Mouse (Mus musculus): Measurements from ENCODE around the gene Prune2. TPM values are rescaled to one million over a fixed set of nuclear protein-coding genes. Genes with fewer than 3 reads are reported as not detected.
A peak's percentile ranks its signal among the peaks of the same experiment; 100 is the strongest.

Gene Prune2
- polyA plus RNA-seq (2015; fragmentation: Nextera tagmentation; extraction: Ambion mirVana): 0.59 and 0.60 TPM in 2 replicates

GRCm38 (mm10) chr19:16955613-16956271 is at the start of gene Prune2:
Prune2 (plus strand) TSS chr19:16956118.
- peak; percentile 45 for DNase-seq (ENCODE audit: low spot score)

DNA sequence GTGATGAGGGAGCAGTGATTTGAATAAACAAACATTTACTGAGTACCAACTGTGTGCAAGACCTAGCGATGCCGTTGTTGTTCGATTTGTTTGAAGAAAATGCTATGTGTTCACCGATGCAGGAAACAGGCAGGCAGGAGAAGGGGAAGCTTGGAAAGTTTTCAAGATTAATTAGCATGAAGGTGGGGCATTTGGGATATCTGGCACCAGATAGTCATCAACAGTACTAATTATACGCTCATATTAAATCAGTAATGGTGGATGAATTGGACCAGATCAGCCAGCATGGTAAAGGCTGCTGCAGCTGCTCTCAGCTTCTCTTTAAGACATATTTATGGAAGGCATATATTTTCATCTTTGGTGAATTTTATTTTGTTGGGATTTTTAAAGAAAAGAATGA is 44.4 kb upstream of the Prune2 start:
- no peak for DNase-seq (ENCODE audit: low spot score)

DNA sequence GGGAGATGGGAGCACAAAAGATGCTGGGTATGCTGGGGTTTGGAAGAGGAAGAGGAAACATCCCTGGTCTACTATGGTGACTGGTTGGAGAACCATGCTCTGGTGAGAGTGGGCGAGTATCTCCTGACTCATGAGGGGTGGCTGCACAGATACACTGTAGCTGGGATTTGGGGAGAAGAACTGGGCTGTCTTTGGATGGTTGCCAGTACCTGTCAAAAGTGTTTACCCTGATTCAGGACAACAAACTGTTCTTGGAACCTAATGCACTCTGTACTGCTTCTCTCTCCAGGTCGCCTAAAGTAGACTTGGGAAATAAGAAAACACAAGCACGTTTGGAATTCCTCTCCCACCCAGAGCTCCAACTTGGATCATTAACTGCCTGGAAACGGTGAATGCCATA is 31.4 kb upstream of the Prune2 start:
- DNase-seq (ENCODE audit: low spot score): no peak

- DNase-seq (ENCODE audit: low spot score): no peak
These were observed 21.3 kb upstream of the Prune2 start for GRCm38 (mm10) chr19:16934664-16935063.

- no peak for DNase-seq (ENCODE audit: low spot score)
These were observed 7.1 kb upstream of the Prune2 start for GRCm38 (mm10) chr19:16948794-16949313.

DNA sequence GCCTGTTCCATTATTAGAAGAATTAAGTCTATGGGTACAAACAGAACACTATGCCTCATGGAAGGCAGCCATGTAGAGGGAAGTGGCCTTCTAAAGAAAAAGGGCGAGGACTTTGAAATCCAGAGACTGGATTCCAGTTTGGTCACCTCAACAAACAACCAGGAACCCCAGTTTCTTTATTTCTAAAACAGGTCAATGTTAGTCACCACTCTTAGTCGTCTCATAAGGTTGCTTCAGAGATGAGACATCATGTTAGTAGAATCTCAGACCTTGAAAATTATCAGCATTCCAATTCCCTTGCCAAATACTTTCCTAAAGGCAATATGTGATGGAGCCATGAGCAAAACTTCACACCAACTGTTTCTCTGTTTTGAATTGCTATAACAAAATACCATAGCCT is 6.6 kb upstream of the Prune2 start:
- DNase-seq (ENCODE audit: low spot score): no peak

GRCm38 (mm10) chr19:16950051-16950450 is 5.9 kb upstream of the Prune2 start:
- no peak for DNase-seq (ENCODE audit: low spot score)

GRCm38 (mm10) chr19:16950664-16951363 is 5.1 kb upstream of the Prune2 start:
- DNase-seq (ENCODE audit: low spot score): no peak

- DNase-seq (ENCODE audit: low spot score): no peak
These were observed 1.2 kb upstream of the Prune2 start for GRCm38 (mm10) chr19:16954736-16955135.

- no peak for DNase-seq (ENCODE audit: low spot score)
These were observed 696 bp upstream of the Prune2 start for GRCm38 (mm10) chr19:16955231-16955612.

DNA sequence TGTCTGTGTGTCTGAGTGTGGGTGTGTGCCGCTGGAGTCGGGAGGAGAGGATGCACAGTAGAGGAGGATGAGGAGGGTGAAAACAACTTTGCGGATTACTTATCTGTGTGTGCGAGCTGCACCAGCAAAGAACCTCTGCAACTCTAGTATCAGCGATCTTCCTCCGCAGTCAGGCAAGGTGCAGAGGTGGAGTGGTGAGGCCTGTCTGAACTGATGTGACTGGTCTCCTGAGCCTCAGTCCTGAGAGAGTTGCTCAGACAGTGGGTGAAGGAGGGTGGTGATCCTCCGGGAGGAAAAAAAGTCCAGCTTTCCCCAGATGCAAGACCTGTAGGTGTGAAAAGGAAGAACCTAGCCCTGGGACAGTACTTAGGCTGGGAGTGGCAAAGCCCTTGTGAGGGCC is 401 bp downstream of the Prune2 start:
- DNase-seq (ENCODE audit: low spot score): no peak

DNA sequence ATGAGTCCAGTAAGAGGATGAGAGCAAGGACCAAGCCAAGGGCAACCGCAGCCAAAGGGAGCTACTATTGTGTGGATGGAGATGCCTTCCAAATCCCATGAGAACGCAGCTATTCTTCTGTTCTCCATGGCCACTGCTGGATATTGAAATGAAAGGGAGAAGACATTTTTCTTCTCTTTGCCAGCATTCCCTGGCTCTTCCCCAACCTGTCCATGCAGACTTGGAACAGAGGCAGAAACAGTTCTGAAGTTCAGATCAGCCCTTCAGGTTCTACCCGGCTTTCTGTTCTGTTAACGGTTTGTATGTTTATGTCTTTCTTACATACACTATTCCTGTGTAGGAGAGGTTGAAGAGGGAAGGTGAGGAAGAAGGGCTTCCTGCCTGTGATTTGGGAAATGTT is 3.1 kb downstream of the Prune2 start:
- DNase-seq (ENCODE audit: low spot score): no peak

DNA sequence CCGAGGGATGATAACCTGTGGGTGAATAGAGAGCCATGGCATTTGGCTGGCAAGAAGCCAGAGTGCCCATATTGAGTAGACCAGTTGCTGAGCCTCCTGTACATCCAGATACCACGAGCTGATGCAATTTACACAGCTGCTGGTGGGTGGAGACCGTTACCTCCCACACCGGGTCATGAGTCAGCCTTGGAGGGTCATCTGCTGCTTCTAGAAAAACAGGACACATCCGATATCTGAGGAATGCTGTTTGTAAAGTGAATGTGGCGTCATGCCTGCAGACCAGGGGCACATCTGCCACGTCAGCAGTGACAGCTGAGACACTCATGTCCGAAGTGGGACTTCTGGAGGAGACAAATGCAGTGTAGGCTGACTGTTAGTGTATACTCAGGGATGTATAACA is 3.6 kb downstream of the Prune2 start:
- DNase-seq (ENCODE audit: low spot score): no peak

GRCm38 (mm10) chr19:16961036-16961435 is 5.1 kb downstream of the Prune2 start:
- no peak for DNase-seq (ENCODE audit: low spot score)

DNA sequence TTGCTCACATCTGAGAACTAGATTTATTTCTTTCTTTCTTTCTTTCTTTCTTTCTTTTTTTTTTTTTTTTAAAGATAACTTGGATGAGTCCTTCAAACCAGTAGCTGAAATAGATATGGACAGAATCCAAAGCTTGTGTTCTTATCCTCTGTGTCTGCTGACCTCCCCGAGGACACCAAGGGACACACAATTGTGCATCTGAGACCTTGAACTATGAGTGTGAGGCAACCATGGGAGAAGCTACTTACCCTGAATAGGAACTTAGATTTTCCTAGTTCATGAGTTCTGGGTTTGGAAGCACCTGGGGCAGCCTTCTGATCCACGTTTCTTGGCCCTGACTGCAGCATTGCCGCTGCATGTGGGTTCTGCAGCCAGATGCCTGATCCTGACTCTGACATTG is 7.3 kb downstream of the Prune2 start:
- no peak for DNase-seq (ENCODE audit: low spot score)

DNA sequence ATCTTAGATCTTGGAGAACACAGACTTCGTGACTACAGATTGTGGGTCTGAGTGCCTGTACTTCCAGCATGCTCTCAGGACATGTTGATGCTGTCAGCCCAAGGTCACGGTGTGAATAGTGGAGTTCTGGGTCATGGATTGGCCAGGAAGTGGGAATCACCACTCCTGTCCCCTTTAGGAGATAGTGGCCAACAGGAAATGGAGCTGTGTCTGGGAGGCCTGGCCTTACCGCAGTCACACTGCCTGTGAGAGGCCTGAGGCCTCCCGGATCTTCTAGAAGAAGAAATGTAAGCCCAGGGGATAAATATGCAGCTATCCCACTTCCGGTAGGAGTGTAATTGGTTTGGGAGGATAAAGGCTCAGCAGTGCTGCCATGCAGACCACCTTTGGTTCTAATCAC is 12.8 kb downstream of the Prune2 start:
- DNase-seq (ENCODE audit: low spot score): no peak

DNA sequence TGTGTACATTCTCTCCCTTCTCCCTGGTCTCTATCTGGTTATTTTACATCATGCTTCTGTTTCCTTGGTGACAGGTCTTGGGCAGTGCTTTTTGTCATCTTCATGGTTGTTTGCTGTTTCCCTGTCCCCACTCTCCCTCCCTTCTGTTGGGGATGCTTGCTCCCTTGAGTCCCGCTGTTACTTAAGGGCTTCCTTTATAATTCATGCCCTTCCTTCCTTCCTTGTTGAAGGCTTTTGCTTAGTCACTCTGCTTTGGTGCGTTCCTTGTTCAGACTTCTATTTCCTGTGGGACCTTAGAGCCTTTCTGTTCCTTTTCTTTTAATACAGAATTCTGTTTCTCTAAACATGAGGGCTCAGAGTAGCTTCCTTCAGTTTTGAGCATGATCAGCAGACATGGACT is 14.7 kb downstream of the Prune2 start:
- no peak for DNase-seq (ENCODE audit: low spot score)

- peak; percentile 31 for DNase-seq (ENCODE audit: low spot score)
These were observed 23.0 kb downstream of the Prune2 start for GRCm38 (mm10) chr19:16978910-16979309.

DNA sequence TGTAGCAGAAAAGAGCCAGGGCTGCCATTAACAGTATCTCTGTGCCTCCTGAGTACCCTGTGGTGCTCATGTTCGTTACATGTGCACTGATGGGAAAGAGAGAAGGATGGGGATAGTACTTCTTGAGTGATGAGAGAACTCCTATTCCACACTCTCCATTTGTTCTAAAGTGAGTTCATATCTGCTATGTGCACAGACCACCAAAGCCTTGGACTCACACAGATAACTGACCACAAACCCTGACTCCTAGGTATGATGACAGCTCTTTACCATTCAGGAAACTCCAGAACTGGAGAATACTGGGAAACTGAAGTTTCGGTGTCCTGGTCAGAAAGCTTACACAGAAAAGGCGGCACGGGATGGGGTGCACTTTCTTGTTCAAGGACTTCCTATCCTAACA is 25.8 kb downstream of the Prune2 start:
- DNase-seq (ENCODE audit: low spot score): no peak

DNA sequence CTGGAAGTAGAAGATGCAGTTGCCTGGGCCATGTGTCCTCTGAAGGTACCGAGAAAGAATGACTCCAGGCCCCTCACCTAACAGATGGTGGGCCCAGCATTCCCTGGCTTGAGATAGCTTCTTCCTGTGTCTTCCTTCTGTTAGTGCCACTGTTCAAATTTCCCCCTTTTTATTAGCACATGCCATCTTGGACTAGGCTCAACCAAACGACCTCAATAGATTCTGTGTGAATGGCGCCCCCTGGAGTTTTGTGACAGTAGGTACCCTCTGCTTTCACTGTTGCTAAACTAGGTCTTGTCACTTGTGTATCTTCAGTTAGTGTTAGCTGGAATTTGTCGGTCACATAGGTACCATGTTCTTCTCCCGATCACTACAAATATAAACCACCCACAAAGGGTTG is 29.0 kb downstream of the Prune2 start:
- DNase-seq (ENCODE audit: low spot score): peak; percentile 29

- DNase-seq (ENCODE audit: low spot score): no peak
These were observed 32.1 kb downstream of the Prune2 start for GRCm38 (mm10) chr19:16987984-16988383.

GRCm38 (mm10) chr19:16992151-16992550 is 36.2 kb downstream of the Prune2 start:
- DNase-seq (ENCODE audit: low spot score): no peak

DNA sequence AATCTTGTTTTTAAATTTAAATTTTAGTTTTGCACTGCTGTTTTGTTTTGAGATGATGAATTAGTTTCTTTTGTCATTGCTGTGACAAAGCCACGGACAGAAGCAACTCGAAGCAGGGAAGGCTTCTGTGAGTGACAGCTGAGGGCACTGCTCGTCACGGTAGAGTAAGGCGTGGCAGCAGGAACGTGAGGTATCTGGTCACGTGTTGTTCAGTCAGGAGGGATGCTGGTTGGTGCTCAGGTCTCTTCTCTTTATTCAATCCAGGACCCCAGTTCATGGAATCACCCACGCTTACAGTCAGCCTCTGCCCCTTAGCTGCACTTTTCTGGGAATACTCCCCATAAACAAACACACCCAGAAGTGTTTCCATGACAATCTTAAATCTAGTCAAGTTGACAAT is 38.3 kb downstream of the Prune2 start:
- DNase-seq (ENCODE audit: low spot score): no peak
